Mouse (Mus musculus) liver (tissue): ENCODE measurements at regions not wholly inside any gene's neighbourhood (a gene's known extent, or its start where the extent isn't known, plus 50 kb on each side); places are given as distances from the start of the nearest gene placed in this dataset.
"Not testable (repeated sequence)": the region's sequence is repeated elsewhere in the genome, so short reads cannot be mapped to it uniquely, and the experiment has no call there.

Experiments
- DNase-seq: peaks from one replicate; pipeline ENCODE4 v3.0.0-alpha.2; 2020; ENCODE audit warnings: mixed read lengths

DNA sequence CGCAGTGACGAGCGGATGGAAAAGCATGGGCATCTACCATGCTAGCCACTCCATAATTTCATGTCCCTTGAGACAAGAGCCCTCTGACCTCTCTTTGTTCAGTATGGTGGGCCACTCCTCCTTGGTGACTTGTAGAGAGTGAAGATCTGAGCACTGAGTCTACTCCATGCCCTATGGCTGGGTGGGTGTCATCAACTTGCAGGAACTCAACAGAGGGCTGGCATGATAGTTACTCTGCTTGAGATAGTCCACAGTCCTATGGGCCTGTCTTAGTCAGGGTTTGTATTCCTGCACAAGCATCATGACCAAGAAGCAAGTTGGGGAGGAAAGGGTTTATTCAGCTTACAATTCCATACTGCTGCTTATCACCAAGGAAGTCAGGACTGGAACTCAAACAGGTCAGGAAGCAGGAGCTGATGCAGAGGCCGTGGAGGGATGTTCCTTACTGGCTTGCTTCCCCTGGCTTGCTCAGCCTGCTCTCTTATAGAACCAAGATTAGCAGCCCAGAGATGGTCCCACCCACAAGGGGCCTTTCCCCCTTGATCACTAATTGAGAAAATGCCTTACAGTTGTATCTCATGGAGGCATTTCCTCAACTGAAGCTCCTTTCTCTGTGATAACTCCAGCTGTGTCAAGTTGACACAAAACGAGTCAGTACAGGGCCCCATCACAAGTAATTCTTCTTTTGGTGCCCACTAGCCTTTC, 52.6 kb upstream of the Cdyl start:
- DNase-seq, result not testable (repeated sequence)

DNA sequence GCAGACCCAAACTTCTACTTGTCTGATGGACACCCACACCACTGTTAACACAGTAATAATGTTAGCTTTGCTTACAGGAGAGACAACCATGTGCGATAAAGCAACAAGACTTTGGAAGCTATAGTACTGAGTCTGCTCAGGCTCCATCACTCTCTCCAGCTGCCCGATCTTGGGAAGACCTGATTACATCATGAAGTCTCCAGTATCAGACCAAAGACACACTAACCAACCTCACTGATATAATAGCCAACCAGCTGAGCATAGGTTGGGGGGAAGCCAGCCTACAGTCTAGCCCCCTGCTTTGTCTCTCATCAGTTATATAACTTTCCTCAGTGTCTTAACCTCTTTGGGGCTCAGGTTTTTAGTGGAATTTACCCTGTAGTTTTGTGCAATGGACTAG, 51.9 kb upstream of the Cdyl start:
- DNase-seq, result no peak
